Mouse (Mus musculus) heart, adult 2 months (tissue): ENCODE data around the gene Ttyh2.

Source experiments
- CTCF ChIP-seq: fragments of 200-600 bp; IDR thresholded peaks from 2 replicates; pipeline ENCODE4 v1.8.1; 2022; ENCODE audit warnings: antibody characterized with exemption, mild to moderate bottlenecking, moderate library complexity
- POLR2A ChIP-seq: fragments of 200-500 bp; IDR thresholded peaks from 2 replicates; pipeline ENCODE4 v1.6.1; 2011; ENCODE audit warnings: mild to moderate bottlenecking, low read depth, low read length, control low read depth; ENCODE audit not compliant: insufficient read depth

- TF ChIP-seq CTCF, result no peak
- TF ChIP-seq POLR2A, result no peak
Measured at GRCm38 (mm10) chr11:114711861-114712260, 36.6 kb downstream of the Ttyh2 start.
